Mouse (Mus musculus): ENCODE results near the gene Nkg7. TPM values are rescaled to one million over a fixed set of nuclear protein-coding genes. Genes with fewer than 3 reads are reported as not detected.

Gene Nkg7
- total RNA-seq, 2 experiments from 2014 or later = 0.50 TPM; not detected in 1

Small RNA genes within 50 kb of the gene (microRNA-seq; reads per million reads assigned to microRNA genes)
- gene Mir7051 = 2.2 reads per million

Other genes with a start within 250 kb of the Nkg7 start
- 10 to 100 TPM; 19.1 to 24.9 TPM for gene Zfp715, start 123.8 kb upstream of the Nkg7 start, total RNA-seq (2021)
- under 1 TPM in 1 of 2 experiments, not detected in 1; 0.20 TPM for gene Siglecf, start 85.7 kb upstream of the Nkg7 start, total RNA-seq (2021)
- under 1 TPM in 1 of 2 experiments, not detected in 1; 0.33 TPM for gene Siglecg, start 28.9 kb upstream of the Nkg7 start, total RNA-seq (2021)
- gene Lim2, start 9.4 kb upstream of the Nkg7 start, total RNA-seq (2021) = not detected
- gene Cldnd2, start 3.7 kb downstream of the Nkg7 start, total RNA-seq (2021) = not detected
- gene Etfb, start 7.0 kb downstream of the Nkg7 start, total RNA-seq (2021) = 100 to 1,000 TPM; 504 to 548 TPM
- gene Gm45233, start 7.1 kb downstream of the Nkg7 start, total RNA-seq (2021) = 1 to 10 TPM in 1 of 2 experiments, not detected in 1; 1.2 TPM
- gene Vsig10l, start 26.1 kb downstream of the Nkg7 start, total RNA-seq (2021) = 1 to 10 TPM; 1.5 to 1.7 TPM
- gene Iglon5, start 53.0 kb downstream of the Nkg7 start, total RNA-seq (2021) = 1 to 10 TPM; 1.3 to 1.5 TPM
- not detected for gene 4931406B18Rik, start 68.9 kb downstream of the Nkg7 start, total RNA-seq (2021)
- 1 to 10 TPM; 2.2 to 3.7 TPM for gene Cd33, start 107.4 kb downstream of the Nkg7 start, total RNA-seq (2021)
- 1 to 10 TPM; 2.5 to 2.6 TPM for gene Zfp658, start 125.2 kb downstream of the Nkg7 start, total RNA-seq (2021)
- gene Zfp719, start 142.5 kb downstream of the Nkg7 start, total RNA-seq (2021) = 10 to 100 TPM; 16.4 to 19.9 TPM
- gene Zfp819, start 170.1 kb downstream of the Nkg7 start, total RNA-seq (2021) = under 1 TPM in 1 of 2 experiments, not detected in 1; 0.26 TPM
- not detected for gene Ceacam18, start 197.6 kb downstream of the Nkg7 start, total RNA-seq (2021)
- gene Siglece, start 223.1 kb downstream of the Nkg7 start, total RNA-seq (2021) = 1 to 10 TPM; 2.4 to 3.6 TPM
- 10 to 100 TPM; 11.2 to 14.6 TPM for gene Ctu1, start 234.9 kb downstream of the Nkg7 start, total RNA-seq (2021)